Mouse (Mus musculus) hindbrain, embryonic 15.5 days (tissue): ENCODE results near the gene Mfng. TPM values are rescaled to one million over a fixed set of nuclear protein-coding genes. Genes with fewer than 3 reads are reported as not detected.
A peak's percentile ranks its signal among the peaks of the same experiment; 100 is the strongest.

Experiments
- ATAC-seq: fragments of 200-750 bp; cut with Nextera tagmentation; 2 replicates; pipeline ENCODE4 v1.8.0; 2017; ENCODE audit warnings: low read depth, moderate number of reproducible peaks, moderate TSS enrichment; ENCODE audit not compliant: low FRiP score
- H3K27ac ChIP-seq: fragments of 300-500 bp; sonication (generic); replicated peaks from 2 replicates; pipeline ENCODE4 v1.5.1; 2015; ENCODE audit warnings: mild to moderate bottlenecking, inconsistent platforms
- H3K27me3 ChIP-seq: fragments of 300-500 bp; sonication (generic); 2 replicates; pipeline ENCODE4 v1.6.1; 2015; ENCODE audit warnings: control low read depth, inconsistent platforms
- H3K36me3 ChIP-seq: fragments of 300-500 bp; sonication (generic); 2 replicates; pipeline ENCODE4 v1.6.1; 2015; ENCODE audit warnings: control low read depth, inconsistent platforms
- H3K4me1 ChIP-seq: fragments of 300-500 bp; sonication (generic); replicated peaks from 2 replicates; pipeline ENCODE4 v1.6.1; 2015; ENCODE audit warnings: control low read depth, inconsistent platforms
- H3K4me2 ChIP-seq: fragments of 300-500 bp; sonication (generic); 2 replicates; pipeline ENCODE4 v1.6.1; 2015; ENCODE audit warnings: moderate library complexity, mild to moderate bottlenecking, inconsistent platforms
- H3K4me3 ChIP-seq: fragments of 300-500 bp; sonication (generic); 2 replicates; pipeline ENCODE4 v1.5.1; 2015; ENCODE audit warnings: mild to moderate bottlenecking, inconsistent platforms
- H3K9ac ChIP-seq: fragments of 300-500 bp; sonication (generic); 2 replicates; pipeline ENCODE4 v1.6.1; 2015; ENCODE audit warnings: inconsistent platforms
- H3K9me3 ChIP-seq: fragments of 300-500 bp; sonication (generic); 2 replicates; pipeline ENCODE4 v1.6.1; 2016; ENCODE audit warnings: control low read depth, inconsistent platforms
- WGBS: fragments of 180-500 bp; shearing (Covaris S2); methylation state at CpG from one replicate; pipeline ENCODE4 v1.1.7; 2015; 5-methylcytosine and 5-hydroxymethylcytosine counted together
- polyA plus RNA-seq: library from polyadenylated mRNA; unstranded; fragments of >200 nt; fragmentation: Nextera tagmentation; extraction: Ambion mirVana; gene quantifications from 2 replicates; pipeline ENCODE4 v1.2.1, GENCODE M21; 2015

Gene Mfng
- polyA plus RNA-seq, 1 experiment from 2014 or later = 21.5 TPM

- H3K4me3 ChIP-seq = peak within 1 kb of the TSS; percentile 48
- WGBS = under 1% methylated on average over 56 of the region's 70 CpGs
- H3K27me3 ChIP-seq = peaks cover 32% of the 10 kb centered on the region
- no peaks in the 10 kb centered on the region for H3K36me3 ChIP-seq
- H3K4me2 ChIP-seq = peak within 1 kb of the TSS; percentile 81
- no peak within 1 kb of the TSS; the same call in 1 of the 2 replicates for H3K27ac ChIP-seq
- peaks cover 25% of the 10 kb centered on the region for H3K4me1 ChIP-seq
- no peaks in the 10 kb centered on the region for H3K9me3 ChIP-seq
- peak; percentile 54; the same call in 1 of the 2 replicates for ATAC-seq
- H3K9ac ChIP-seq = peak within 1 kb of the TSS; percentile 47
Measured at GRCm38 (mm10) chr15:78802776-78803391, 29.6 kb upstream of the Mfng start, which contains the start of gene Card10. TSS of gene Card10 (minus strand) at chr15:78803042.

- peak overlapping the region; percentile 47 for H3K9ac ChIP-seq
- peak overlapping the region; percentile 81 for H3K4me2 ChIP-seq
- ATAC-seq = no peak; the same call in 1 of the 2 replicates
- H3K9me3 ChIP-seq = no peaks in the 10 kb centered on the region
- H3K27me3 ChIP-seq = peaks cover 35% of the 10 kb centered on the region
- 3% methylated on average over 67 of the region's 67 CpGs for WGBS
- peaks cover 25% of the 10 kb centered on the region for H3K4me1 ChIP-seq
- no peaks in the 10 kb centered on the region for H3K36me3 ChIP-seq
- H3K4me3 ChIP-seq = peak overlapping the region; percentile 48
- no peak overlapping the region; the same call in 1 of the 2 replicates for H3K27ac ChIP-seq
Measured at GRCm38 (mm10) chr15:78801971-78802741, 28.9 kb upstream of the Mfng start.

GRCm38 (mm10) chr15:78801571-78801970, 28.3 kb upstream of the Mfng start:
- ATAC-seq = no peak
- Histone ChIP-seq H3K9me3 (no peaks in the 10 kb centered on the region), H3K4me1 (peaks cover 26% of the 10 kb centered on the region), H3K27ac (no peak overlapping the region), H3K9ac (no peak overlapping the region), H3K27me3 (peaks cover 35% of the 10 kb centered on the region), H3K36me3 (no peaks in the 10 kb centered on the region), H3K4me3 (peak overlapping the region; percentile 48), H3K4me2 (peak overlapping the region; percentile 81)
- 72% methylated on average over 9 of the region's 9 CpGs for WGBS

- Histone ChIP-seq H3K9me3 (no peaks in the 10 kb centered on the region), H3K4me1 (peaks cover 35% of the 10 kb centered on the region), H3K4me3 (no peak overlapping the region), H3K27ac (no peak overlapping the region), H3K36me3 (no peaks in the 10 kb centered on the region), H3K9ac (no peak overlapping the region), H3K4me2 (peak overlapping the region; percentile 23; the same call in 1 of the 2 replicates), H3K27me3 (peaks cover 30% of the 10 kb centered on the region)
- WGBS = 38% methylated on average over 21 of the region's 21 CpGs
- no peak; the same call in 1 of the 2 replicates for ATAC-seq
Measured at GRCm38 (mm10) chr15:78799029-78799428, 25.8 kb upstream of the Mfng start.

- Histone ChIP-seq H3K27me3 (peaks cover 21% of the 10 kb centered on the region), H3K4me1 (peaks cover 19% of the 10 kb centered on the region), H3K27ac (no peak overlapping the region), H3K4me2 (no peak overlapping the region), H3K4me3 (no peak overlapping the region), H3K9ac (no peak overlapping the region), H3K9me3 (no peaks in the 10 kb centered on the region), H3K36me3 (no peaks in the 10 kb centered on the region)
- 87% methylated on average over 8 of the region's 8 CpGs for WGBS
- no peak for ATAC-seq
Measured at GRCm38 (mm10) chr15:78797060-78797329, 23.7 kb upstream of the Mfng start.

- H3K4me2 ChIP-seq = no peak overlapping the region
- WGBS = 39% methylated on average over 25 of the region's 25 CpGs
- H3K9me3 ChIP-seq = no peaks in the 10 kb centered on the region
- H3K4me1 ChIP-seq = peaks cover 15% of the 10 kb centered on the region
- peaks cover 16% of the 10 kb centered on the region for H3K27me3 ChIP-seq
- no peaks in the 10 kb centered on the region for H3K36me3 ChIP-seq
- no peak overlapping the region for H3K27ac ChIP-seq
- no peak overlapping the region for H3K9ac ChIP-seq
- 0 out of 2 replicates have a peak, but pooled peaks have one; percentile 39 for ATAC-seq
- H3K4me3 ChIP-seq = no peak overlapping the region
Measured at GRCm38 (mm10) chr15:78796196-78797059, 23.2 kb upstream of the Mfng start.

- Histone ChIP-seq H3K4me1 (peaks cover 13% of the 10 kb centered on the region), H3K27ac (no peak overlapping the region), H3K9me3 (no peaks in the 10 kb centered on the region), H3K9ac (no peak overlapping the region), H3K36me3 (no peaks in the 10 kb centered on the region), H3K4me2 (no peak overlapping the region), H3K27me3 (no peaks in the 10 kb centered on the region), H3K4me3 (no peak overlapping the region)
- no peak for ATAC-seq
- WGBS = 68% methylated on average over 12 of the region's 12 CpGs
Measured at GRCm38 (mm10) chr15:78790990-78791389, 17.7 kb upstream of the Mfng start.

- Histone ChIP-seq H3K9ac (no peak overlapping the region), H3K4me2 (no peak overlapping the region), H3K4me3 (no peak overlapping the region), H3K4me1 (0 out of 2 replicates have a peak, but pooled peaks cover 12% of the 10 kb centered on the region), H3K9me3 (no peaks in the 10 kb centered on the region), H3K27me3 (no peaks in the 10 kb centered on the region), H3K27ac (no peak overlapping the region), H3K36me3 (no peaks in the 10 kb centered on the region)
- WGBS = 67% methylated on average over 4 of the region's 4 CpGs
- ATAC-seq = no peak
Measured at GRCm38 (mm10) chr15:78790451-78790850, 17.2 kb upstream of the Mfng start.

GRCm38 (mm10) chr15:78789721-78790323, 16.5 kb upstream of the Mfng start:
- Histone ChIP-seq H3K9ac (no peak overlapping the region), H3K27me3 (no peaks in the 10 kb centered on the region), H3K4me2 (no peak overlapping the region), H3K9me3 (no peaks in the 10 kb centered on the region), H3K4me1 (0 out of 2 replicates have a peak, but pooled peaks cover 12% of the 10 kb centered on the region), H3K4me3 (no peak overlapping the region), H3K36me3 (no peaks in the 10 kb centered on the region), H3K27ac (no peak overlapping the region)
- no peak for ATAC-seq
- WGBS = 84% methylated on average over 13 of the region's 13 CpGs

GRCm38 (mm10) chr15:78788042-78788441, 14.8 kb upstream of the Mfng start:
- Histone ChIP-seq H3K4me2 (no peak overlapping the region), H3K9me3 (no peaks in the 10 kb centered on the region), H3K4me3 (no peak overlapping the region), H3K4me1 (0 out of 2 replicates have a peak, but pooled peaks cover 12% of the 10 kb centered on the region), H3K27me3 (no peaks in the 10 kb centered on the region), H3K36me3 (no peaks in the 10 kb centered on the region), H3K9ac (no peak overlapping the region), H3K27ac (no peak overlapping the region; the same call in 1 of the 2 replicates)
- 73% methylated on average over 3 of the region's 3 CpGs for WGBS
- ATAC-seq = no peak

- no peaks in the 10 kb centered on the region for H3K27me3 ChIP-seq
- H3K36me3 ChIP-seq = no peaks in the 10 kb centered on the region
- H3K4me2 ChIP-seq = no peak overlapping the region
- H3K4me3 ChIP-seq = no peak overlapping the region
- H3K9ac ChIP-seq = no peak overlapping the region
- 0 out of 2 replicates have a peak, but pooled peaks cover 12% of the 10 kb centered on the region for H3K4me1 ChIP-seq
- no peak for ATAC-seq
- 70% methylated on average over 9 of the region's 9 CpGs for WGBS
- no peaks in the 10 kb centered on the region for H3K9me3 ChIP-seq
- H3K27ac ChIP-seq = no peak overlapping the region
Measured at GRCm38 (mm10) chr15:78787287-78787856, 14.1 kb upstream of the Mfng start.
